Mouse (Mus musculus) intestine, embryonic 15.5 days (tissue): Measurements from ENCODE around the gene Jkamp. TPM values are rescaled to one million over a fixed set of nuclear protein-coding genes. Genes with fewer than 3 reads are reported as not detected.
"Not testable (repeated sequence)": the region's sequence is repeated elsewhere in the genome, so short reads cannot be mapped to it uniquely, and the experiment has no call there.

Source experiments
- ATAC-seq: fragments of 200-750 bp; cut with Nextera tagmentation; 2 replicates; pipeline ENCODE4 v1.8.0; 2017; ENCODE audit warnings: moderate TSS enrichment, moderate library complexity
- H3K27ac ChIP-seq: fragments of 300-500 bp; sonication (generic); 2 replicates; pipeline ENCODE4 v1.5.1; 2015; ENCODE audit warnings: mild to moderate bottlenecking, inconsistent platforms
- H3K27me3 ChIP-seq: fragments of 300-500 bp; sonication (generic); replicated peaks from 2 replicates; pipeline ENCODE4 v1.6.1; 2015; ENCODE audit warnings: inconsistent platforms
- H3K36me3 ChIP-seq: fragments of 300-500 bp; sonication (generic); 2 replicates; pipeline ENCODE4 v1.6.1; 2015; ENCODE audit warnings: inconsistent platforms
- H3K4me1 ChIP-seq: fragments of 300-500 bp; sonication (generic); replicated peaks from 2 replicates; pipeline ENCODE4 v1.6.1; 2015; ENCODE audit warnings: inconsistent platforms
- H3K4me2 ChIP-seq: fragments of 300-500 bp; sonication (generic); replicated peaks from 2 replicates; pipeline ENCODE4 v1.6.1; 2015; ENCODE audit warnings: mild to moderate bottlenecking, inconsistent platforms
- H3K4me3 ChIP-seq: fragments of 300-500 bp; sonication (generic); replicated peaks from 2 replicates; pipeline ENCODE4 v1.5.1; 2015; ENCODE audit warnings: inconsistent platforms
- H3K9ac ChIP-seq: fragments of 300-500 bp; sonication (generic); 2 replicates; pipeline ENCODE4 v1.6.1; 2015; ENCODE audit warnings: inconsistent platforms
- H3K9me3 ChIP-seq: fragments of 300-500 bp; sonication (generic); 2 replicates; pipeline ENCODE4 v1.6.1; 2016; ENCODE audit warnings: inconsistent platforms
- WGBS: fragments of 180-500 bp; shearing (Covaris S2); methylation state at CpG from one replicate; pipeline ENCODE4 v1.1.7; 2015; 5-methylcytosine and 5-hydroxymethylcytosine counted together
- polyA plus RNA-seq: library from polyadenylated mRNA; unstranded; fragments of >200 nt; fragmentation: Nextera tagmentation; extraction: Ambion mirVana; gene quantifications from 2 replicates; pipeline ENCODE4 v1.2.1, GENCODE M21; 2015

Gene Jkamp
- polyA plus RNA-seq, result 59.8 and 66.7 TPM in 2 replicates

DNA sequence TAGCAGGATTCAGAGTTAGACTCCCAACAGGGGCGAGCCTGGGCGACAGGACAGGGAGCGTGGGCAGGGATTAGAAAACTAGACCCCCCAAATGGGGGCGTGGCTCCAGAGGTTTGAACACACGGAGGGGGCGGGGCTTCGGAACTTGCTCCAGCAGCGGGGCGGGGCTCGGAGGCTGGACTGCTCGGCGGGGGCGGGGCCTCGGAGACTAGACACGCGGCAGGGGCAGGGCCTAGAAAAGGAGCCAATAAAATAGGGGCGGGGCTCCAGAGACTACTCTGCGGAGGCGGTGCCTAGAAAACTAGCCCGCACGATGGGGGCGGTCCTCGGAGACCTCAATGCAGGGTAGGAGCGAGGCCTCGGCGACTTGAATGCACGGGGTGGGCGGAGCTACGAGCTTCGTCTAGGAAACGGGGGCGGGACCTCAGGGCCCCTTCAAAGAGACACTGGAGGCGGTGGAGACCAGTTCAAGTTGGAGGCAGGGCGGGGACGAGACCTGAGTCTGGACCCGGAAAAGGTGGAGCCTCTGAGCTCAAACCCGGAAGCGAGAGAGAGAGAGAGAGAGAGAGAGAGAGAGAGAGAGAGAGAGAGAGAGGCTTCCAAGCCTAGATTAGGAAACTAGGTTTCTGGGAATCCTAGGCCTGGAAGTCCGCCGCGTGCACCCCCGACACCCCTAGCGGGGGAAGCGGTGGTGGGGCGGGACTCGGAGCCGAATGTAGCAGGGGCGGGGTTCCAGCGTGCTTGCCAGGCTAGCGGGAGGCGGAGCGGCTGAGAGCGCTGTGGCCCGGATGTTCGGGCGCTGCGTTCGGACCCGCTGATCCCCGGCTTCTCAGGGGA lies at the start of gene Jkamp, which contains the start of gene L3hypdh:
Gene Jkamp (plus strand): TSS at position 261 of the 837 bp plus-strand sequence.
Gene L3hypdh (minus strand): TSS at position 111 of the 837 bp plus-strand sequence.
- WGBS, result 1% methylated on average over 60 of the region's 60 CpGs
- Histone ChIP-seq H3K9me3 (no peaks in the 10 kb centered on the region), H3K36me3 (no peaks in the 10 kb centered on the region), H3K4me3 (peak within 1 kb of the TSS; percentile 76), H3K9ac (peak within 1 kb of the TSS; percentile 78), H3K4me2 (peak within 1 kb of the TSS; percentile 93), H3K27ac (peak within 1 kb of the TSS; percentile 98), H3K4me1 (peaks cover 18% of the 10 kb centered on the region), H3K27me3 (no peaks in the 10 kb centered on the region)
- ATAC-seq, result peak; percentile 96

GRCm38 (mm10) chr12:72036097-72036661 lies 49.2 kb upstream of the Jkamp start:
- Histone ChIP-seq H3K4me3 (no peak overlapping the region), H3K9ac (no peak overlapping the region), H3K9me3 (no peaks in the 10 kb centered on the region), H3K4me1 (no peaks in the 10 kb centered on the region), H3K27ac (no peak overlapping the region), H3K27me3 (no peaks in the 10 kb centered on the region), H3K4me2 (no peak overlapping the region), H3K36me3 (no peaks in the 10 kb centered on the region)
- WGBS, result 57% methylated on average over 9 of the region's 9 CpGs
- ATAC-seq, result peak; percentile 45; the same call in 1 of the 2 replicates

GRCm38 (mm10) chr12:72037049-72037448 lies 48.3 kb upstream of the Jkamp start:
- WGBS, result 81% methylated on average over 6 of the region's 6 CpGs
- no peak overlapping the region for H3K4me2 ChIP-seq
- no peak for ATAC-seq
- H3K4me3 ChIP-seq, result no peak overlapping the region
- H3K36me3 ChIP-seq, result no peaks in the 10 kb centered on the region
- no peak overlapping the region for H3K9ac ChIP-seq
- no peaks in the 10 kb centered on the region for H3K9me3 ChIP-seq
- H3K4me1 ChIP-seq, result no peaks in the 10 kb centered on the region
- no peak overlapping the region for H3K27ac ChIP-seq
- no peaks in the 10 kb centered on the region for H3K27me3 ChIP-seq

GRCm38 (mm10) chr12:72038866-72039265 lies 46.5 kb upstream of the Jkamp start:
- WGBS, result 66% methylated on average over 2 of the region's 2 CpGs
- no peaks in the 10 kb centered on the region for H3K36me3 ChIP-seq
- H3K9ac ChIP-seq, result no peak overlapping the region
- H3K9me3 ChIP-seq, result no peaks in the 10 kb centered on the region
- H3K27me3 ChIP-seq, result no peaks in the 10 kb centered on the region
- no peak overlapping the region for H3K4me2 ChIP-seq
- ATAC-seq, result no peak
- H3K4me1 ChIP-seq, result no peaks in the 10 kb centered on the region
- H3K4me3 ChIP-seq, result no peak overlapping the region
- H3K27ac ChIP-seq, result no peak overlapping the region

- Histone ChIP-seq H3K4me3 (no peak overlapping the region), H3K27me3 (no peaks in the 10 kb centered on the region), H3K9ac (no peak overlapping the region), H3K9me3 (no peaks in the 10 kb centered on the region), H3K27ac (no peak overlapping the region), H3K4me2 (no peak overlapping the region), H3K36me3 (no peaks in the 10 kb centered on the region), H3K4me1 (no peaks in the 10 kb centered on the region)
- 57% methylated on average over 8 of the region's 8 CpGs for WGBS
- ATAC-seq, result no peak
Measured at GRCm38 (mm10) chr12:72039501-72039900, 45.9 kb upstream of the Jkamp start.

DNA sequence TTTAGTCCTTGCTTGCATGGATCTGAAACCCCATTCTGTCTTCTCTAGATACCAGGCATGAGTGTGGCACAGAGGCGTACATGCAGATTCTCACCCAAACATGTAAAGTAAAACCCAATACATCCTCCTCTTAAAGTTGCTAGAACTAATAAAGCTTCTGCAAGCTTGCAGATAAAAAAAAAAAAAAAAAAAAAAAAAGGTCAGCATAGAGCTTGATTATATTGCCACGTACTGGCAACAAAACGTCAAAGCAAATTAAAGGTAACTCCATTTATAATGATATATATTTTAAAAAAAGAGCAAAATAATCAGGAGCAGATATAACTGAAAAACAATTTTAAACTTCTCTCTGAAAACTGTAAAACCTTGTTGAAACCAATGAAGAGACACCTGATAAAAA lies 44.2 kb upstream of the Jkamp start:
- ATAC-seq, result no peak
- H3K9me3 ChIP-seq, result no peaks in the 10 kb centered on the region

GRCm38 (mm10) chr12:72047513-72047912 lies 37.9 kb upstream of the Jkamp start:
- Histone ChIP-seq H3K36me3 (no peaks in the 10 kb centered on the region), H3K9ac (no peak overlapping the region), H3K27ac (no peak overlapping the region), H3K4me2 (no peak overlapping the region), H3K4me3 (no peak overlapping the region), H3K4me1 (no peaks in the 10 kb centered on the region), H3K9me3 (no peaks in the 10 kb centered on the region), H3K27me3 (no peaks in the 10 kb centered on the region)
- no peak for ATAC-seq
- 3% methylated on average over 2 of the region's 2 CpGs for WGBS

More for the DNA sequence above, 44.2 kb upstream of the Jkamp start:
- H3K27me3 ChIP-seq, result no peaks in the 10 kb centered on the region
- H3K4me1 ChIP-seq, result no peaks in the 10 kb centered on the region
- 93% methylated on average over 3 of the region's 3 CpGs for WGBS
- H3K9ac ChIP-seq, result no peak overlapping the region
- no peak overlapping the region for H3K4me3 ChIP-seq
- no peaks in the 10 kb centered on the region for H3K36me3 ChIP-seq
- H3K27ac ChIP-seq, result no peak overlapping the region
- no peak overlapping the region for H3K4me2 ChIP-seq

DNA sequence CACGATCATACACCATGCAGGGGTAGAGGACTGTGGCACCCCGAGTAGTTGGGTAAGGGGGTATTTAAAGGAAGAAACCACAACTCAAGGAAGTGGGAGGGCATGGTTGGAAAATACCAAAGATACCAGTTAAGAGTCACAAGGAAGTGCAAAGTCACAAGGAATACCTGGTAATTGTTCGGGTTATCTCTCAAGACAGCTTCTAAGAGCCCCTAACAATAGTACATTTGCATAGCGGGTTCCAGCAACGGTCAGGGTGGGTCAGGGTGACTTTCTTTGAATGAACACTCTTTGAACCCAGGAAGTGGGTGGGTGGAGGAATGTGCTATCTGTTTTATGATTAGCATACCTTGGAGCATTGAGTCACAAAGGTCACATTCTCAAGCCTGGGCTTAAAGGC lies 35.2 kb upstream of the Jkamp start:
- not testable (repeated sequence) for H3K27me3 ChIP-seq, H3K4me2 ChIP-seq, H3K9me3 ChIP-seq, H3K4me1 ChIP-seq, H3K36me3 ChIP-seq, ATAC-seq, H3K27ac ChIP-seq, H3K9ac ChIP-seq, H3K4me3 ChIP-seq
- WGBS, result 87% methylated on average over 5 of the region's 5 CpGs

GRCm38 (mm10) chr12:72050821-72051220 lies 34.6 kb upstream of the Jkamp start:
- no peak for ATAC-seq
- Histone ChIP-seq H3K4me2 (no peak overlapping the region), H3K36me3 (no peaks in the 10 kb centered on the region), H3K9me3 (no peaks in the 10 kb centered on the region), H3K4me1 (no peaks in the 10 kb centered on the region), H3K9ac (no peak overlapping the region), H3K27me3 (no peaks in the 10 kb centered on the region), H3K27ac (no peak overlapping the region), H3K4me3 (no peak overlapping the region)
- 92% methylated on average over 4 of the region's 4 CpGs for WGBS

DNA sequence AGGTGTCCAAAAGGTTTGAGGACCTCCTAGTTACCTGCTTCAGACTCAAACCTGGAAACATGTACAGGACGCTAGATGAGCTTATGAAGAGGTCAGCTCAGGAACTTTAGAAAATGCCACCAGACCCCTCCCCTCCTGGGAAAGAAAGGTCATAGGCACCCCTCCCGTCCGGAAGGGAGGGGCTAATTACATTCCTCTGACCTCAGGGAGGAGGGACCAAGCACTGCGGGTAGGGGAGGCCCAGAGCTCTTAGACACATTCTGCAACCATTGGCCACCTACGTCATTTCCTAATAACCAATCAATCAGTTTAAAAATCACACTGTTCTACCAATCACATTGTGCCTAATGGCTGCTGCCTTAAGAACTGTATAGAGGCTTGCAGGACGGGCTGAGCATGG lies 32.8 kb upstream of the Jkamp start:
- Histone ChIP-seq H3K9ac (no peak overlapping the region), H3K4me2 (no peak overlapping the region), H3K36me3 (no peaks in the 10 kb centered on the region), H3K27me3 (no peaks in the 10 kb centered on the region), H3K27ac (no peak overlapping the region), H3K4me1 (no peaks in the 10 kb centered on the region), H3K9me3 (no peaks in the 10 kb centered on the region), H3K4me3 (no peak overlapping the region)
- WGBS, result 78% methylated on average over 6 of the region's 6 CpGs
- ATAC-seq, result no peak

DNA sequence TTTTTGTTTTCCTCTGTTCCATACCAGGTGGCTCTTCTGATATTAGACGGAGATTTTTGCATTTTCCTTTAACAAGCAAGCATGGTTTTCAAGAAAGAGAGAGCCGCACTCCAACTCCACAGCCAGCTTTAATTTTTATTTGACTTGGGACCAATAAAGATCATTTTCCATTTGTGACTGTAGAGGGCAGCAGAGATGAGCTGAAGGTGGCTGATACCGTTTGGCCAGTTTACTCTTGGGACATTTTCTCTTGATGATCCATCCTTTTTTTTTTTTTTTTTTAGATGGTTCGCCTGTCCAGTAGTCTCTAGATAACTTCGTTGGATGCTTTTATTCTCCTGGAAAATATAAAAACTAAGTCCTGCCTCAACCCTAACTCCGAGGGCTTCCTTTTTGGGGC lies 32.1 kb upstream of the Jkamp start:
- no peak overlapping the region for H3K9ac ChIP-seq
- no peaks in the 10 kb centered on the region for H3K36me3 ChIP-seq
- no peaks in the 10 kb centered on the region for H3K4me1 ChIP-seq
- WGBS, result 44% methylated on average over 6 of the region's 6 CpGs
- no peak overlapping the region for H3K4me2 ChIP-seq
- H3K27me3 ChIP-seq, result no peaks in the 10 kb centered on the region
- no peaks in the 10 kb centered on the region for H3K9me3 ChIP-seq
- no peak overlapping the region for H3K27ac ChIP-seq
- no peak overlapping the region for H3K4me3 ChIP-seq
- ATAC-seq, result no peak

- no peak for ATAC-seq
- Histone ChIP-seq H3K4me3 (no peak overlapping the region), H3K4me1 (no peaks in the 10 kb centered on the region), H3K36me3 (no peaks in the 10 kb centered on the region), H3K27me3 (no peaks in the 10 kb centered on the region), H3K4me2 (no peak overlapping the region), H3K9me3 (no peaks in the 10 kb centered on the region), H3K9ac (no peak overlapping the region), H3K27ac (no peak overlapping the region)
- WGBS, result 20% methylated on average over 6 of the region's 6 CpGs
Measured at GRCm38 (mm10) chr12:72053851-72054250, 31.5 kb upstream of the Jkamp start.

GRCm38 (mm10) chr12:72057780-72058179 lies 27.6 kb upstream of the Jkamp start:
- 87% methylated on average over 1 of the region's 1 CpGs for WGBS
- Histone ChIP-seq H3K36me3 (no peaks in the 10 kb centered on the region), H3K27ac (no peak overlapping the region), H3K27me3 (no peaks in the 10 kb centered on the region), H3K4me3 (no peak overlapping the region), H3K9ac (no peak overlapping the region), H3K4me1 (no peaks in the 10 kb centered on the region), H3K4me2 (no peak overlapping the region), H3K9me3 (no peaks in the 10 kb centered on the region)
- no peak for ATAC-seq
